Mouse (Mus musculus): Measurements from ENCODE around the gene Galnt16. TPM values are rescaled to one million over a fixed set of nuclear protein-coding genes. Genes with fewer than 3 reads are reported as not detected.

The Galnt16 gene
- polyA plus RNA-seq, 1 experiment, result 0.11 TPM

GRCm38 (mm10) chr12:80663935-80664334 lies 145.9 kb downstream of the Galnt16 start:
- no peaks in the 10 kb centered on the region for H3K27me3 ChIP-seq (ENCODE audit: control insufficient read depth, insufficient read depth, insufficient read length)
- H3K79me2 ChIP-seq (ENCODE audit: control insufficient read depth, insufficient read depth), result no peaks in the 10 kb centered on the region
- H3K4me3 ChIP-seq, result no peak overlapping the region
- H3K36me3 ChIP-seq (ENCODE audit: control insufficient read depth, insufficient read depth), result peaks cover 17% of the 10 kb centered on the region
- TF ChIP-seq REST (IDR thresholded peaks at IDR 0.05; ENCODE audit: insufficient read depth, insufficient read length), result no peak
- TF ChIP-seq TCF12 (IDR thresholded peaks at IDR 0.05; ENCODE audit: insufficient read depth, poor library complexity, severe bottlenecking), result no peak
- no peak for TF ChIP-seq MAX (IDR thresholded peaks at IDR 0.05; ENCODE audit: low read depth)
- no peak for TF ChIP-seq USF1 (IDR thresholded peaks at IDR 0.05; ENCODE audit: low read depth)
- TF ChIP-seq MYOD1 (IDR thresholded peaks at IDR 0.05; ENCODE audit: control insufficient read depth in 1 of 3, insufficient read length in 2 of 3, low read depth in 2 of 3), result no peak
- no peak for TF ChIP-seq TCF3 (IDR thresholded peaks at IDR 0.05; ENCODE audit: insufficient read length, low read depth)
- no peak overlapping the region for H3ac ChIP-seq (ENCODE audit: control insufficient read depth, insufficient read length)
- H3K4me2 ChIP-seq (ENCODE audit: low read depth), result no peak overlapping the region

GRCm38 (mm10) chr12:80668391-80668790 lies 150.3 kb downstream of the Galnt16 start:
- Histone ChIP-seq H3K79me2 (ENCODE audit: control insufficient read depth, insufficient read depth) (no peaks in the 10 kb centered on the region), H3K36me3 (ENCODE audit: control insufficient read depth, insufficient read depth) (peaks cover 26% of the 10 kb centered on the region), H3K27me3 (ENCODE audit: control insufficient read depth, insufficient read depth, insufficient read length) (no peaks in the 10 kb centered on the region), H3ac (ENCODE audit: control insufficient read depth, insufficient read length) (no peak overlapping the region), H3K4me3 (no peak overlapping the region), H3K4me2 (ENCODE audit: low read depth) (no peak overlapping the region)
- TF ChIP-seq USF1 (IDR thresholded peaks at IDR 0.05; ENCODE audit: low read depth) (no peak), CEBPB (IDR thresholded peaks at IDR 0.05; ENCODE audit: insufficient read depth, poor library complexity, severe bottlenecking) (no peak), REST (IDR thresholded peaks at IDR 0.05; ENCODE audit: insufficient read depth, insufficient read length) (no peak), E2F4 (IDR thresholded peaks at IDR 0.05; ENCODE audit: insufficient read depth) (no peak), SRF (IDR thresholded peaks at IDR 0.05; ENCODE audit: control insufficient read depth, insufficient read length, low read depth) (no peak), TCF3 (IDR thresholded peaks at IDR 0.05; ENCODE audit: insufficient read length, low read depth) (no peak), POLR2A (IDR thresholded peaks at IDR 0.05; ENCODE audit: insufficient read length, low read depth) (no peak), MYOD1 (IDR thresholded peaks at IDR 0.05; ENCODE audit: control insufficient read depth in 1 of 3, insufficient read length in 2 of 3, low read depth in 2 of 3) (no peak), TCF12 (IDR thresholded peaks at IDR 0.05; ENCODE audit: insufficient read depth, poor library complexity, severe bottlenecking) (no peak)

GRCm38 (mm10) chr12:80673170-80673569 lies 155.1 kb downstream of the Galnt16 start:
- Histone ChIP-seq H3K4me3 (no peak overlapping the region), H3K4me2 (ENCODE audit: low read depth) (no peak overlapping the region), H3K36me3 (ENCODE audit: control insufficient read depth, insufficient read depth) (peaks cover 30% of the 10 kb centered on the region), H3K27me3 (ENCODE audit: control insufficient read depth, insufficient read depth, insufficient read length) (no peaks in the 10 kb centered on the region), H3ac (ENCODE audit: control insufficient read depth, insufficient read length) (no peak overlapping the region), H3K79me2 (ENCODE audit: control insufficient read depth, insufficient read depth) (no peaks in the 10 kb centered on the region)
- TF ChIP-seq TCF3 (IDR thresholded peaks at IDR 0.05; ENCODE audit: insufficient read length, low read depth) (no peak), POLR2A (IDR thresholded peaks at IDR 0.05; ENCODE audit: insufficient read length, low read depth) (no peak), TCF12 (IDR thresholded peaks at IDR 0.05; ENCODE audit: insufficient read depth, poor library complexity, severe bottlenecking) (no peak), REST (IDR thresholded peaks at IDR 0.05; ENCODE audit: insufficient read depth, insufficient read length) (no peak), MAX (IDR thresholded peaks at IDR 0.05; ENCODE audit: low read depth) (no peak), POLR2AphosphoS2 (IDR thresholded peaks at IDR 0.05; ENCODE audit: insufficient read length, low read depth) (no peak), CEBPB (IDR thresholded peaks at IDR 0.05; ENCODE audit: insufficient read depth, poor library complexity, severe bottlenecking) (no peak), USF1 (IDR thresholded peaks at IDR 0.05; ENCODE audit: low read depth) (no peak), SRF (IDR thresholded peaks at IDR 0.05; ENCODE audit: control insufficient read depth, insufficient read length, low read depth) (no peak), MYOG (IDR thresholded peaks at IDR 0.05; ENCODE audit: control insufficient read depth in 1 of 3, insufficient read depth in 1 of 3, insufficient read length in 2 of 3, low read depth in 2 of 3) (no peak), E2F4 (IDR thresholded peaks at IDR 0.05; ENCODE audit: insufficient read depth) (no peak), MYOD1 (IDR thresholded peaks at IDR 0.05; ENCODE audit: control insufficient read depth in 1 of 3, insufficient read length in 2 of 3, low read depth in 2 of 3) (no peak)

Other genes starting within 250 kb of the Galnt16 start
- 17.7 TPM for gene Dcaf5, start 81.7 kb upstream of the Galnt16 start, polyA plus RNA-seq (2012; fragmentation: generic; extraction: Trizol)
- gene Exd2, start 55.2 kb upstream of the Galnt16 start, polyA plus RNA-seq (2012; fragmentation: generic; extraction: Trizol), result 9.1 TPM
- 16.6 TPM for gene Slc39a9, start 125.6 kb downstream of the Galnt16 start, polyA plus RNA-seq (2012; fragmentation: generic; extraction: Trizol)
- gene Erh, start 126.1 kb downstream of the Galnt16 start, polyA plus RNA-seq (2012; fragmentation: generic; extraction: Trizol), result 164 TPM
- gene Plekhd1, start 174.3 kb downstream of the Galnt16 start, polyA plus RNA-seq (2012; fragmentation: generic; extraction: Trizol), result not detected
- gene Ccdc177, start 242.4 kb downstream of the Galnt16 start, polyA plus RNA-seq (2012; fragmentation: generic; extraction: Trizol), result not detected

Data from myocyte (in vitro differentiated cells).